Mouse (Mus musculus): ENCODE measurements around the gene 1700042G07Rik. TPM values are rescaled to one million over a fixed set of nuclear protein-coding genes. Genes with fewer than 3 reads are reported as not detected.
A peak's percentile ranks its signal among the peaks of the same experiment; 100 is the strongest.
"Not testable (repeated sequence)": the region's sequence is repeated elsewhere in the genome, so short reads cannot be mapped to it uniquely, and the experiment has no call there.

Gene 1700042G07Rik
- polyA plus RNA-seq, 1 experiment from 2014 or later = not detected

- H3K36me3 ChIP-seq (replicated peaks) = no peaks in the 10 kb centered on the region
- H3K4me3 ChIP-seq (replicated peaks) = 0 out of 2 replicates have a peak overlapping the region, but pooled peaks have one; percentile 10
- H3K9ac ChIP-seq = no peak overlapping the region
Measured at GRCm38 (mm10) chr4:116182745-116183144, 9.6 kb downstream of the 1700042G07Rik start.

DNA sequence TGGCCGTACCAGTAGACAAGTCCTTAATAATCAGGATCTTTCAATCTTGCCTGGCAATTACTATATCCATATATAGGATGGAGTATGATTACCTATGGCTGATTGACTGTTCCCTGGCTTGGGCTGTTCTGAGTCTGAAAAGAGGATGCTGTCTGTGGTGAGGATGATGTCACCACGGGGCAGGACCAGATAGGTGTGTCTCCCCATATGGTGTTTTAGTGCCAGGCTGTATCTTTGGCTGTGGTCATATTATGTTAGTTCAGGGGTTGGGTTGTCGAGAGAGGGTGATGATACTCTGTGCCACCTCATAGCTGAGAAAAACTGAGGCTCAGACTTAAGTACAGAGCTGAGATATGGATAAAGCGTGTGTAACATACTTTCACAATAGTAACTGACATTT lies 11.9 kb downstream of the 1700042G07Rik start:
- Histone ChIP-seq H3K27me3 (0 out of 2 replicates have a peak, but pooled peaks cover 4% of the 10 kb centered on the region), H3K27ac (no peak overlapping the region), H3K36me3 (replicated peaks) (no peaks in the 10 kb centered on the region), H3K4me3 (replicated peaks) (no peak overlapping the region), H3K4me1 (peaks cover 6% of the 10 kb centered on the region), H3K4me2 (no peak overlapping the region), H3K9ac (no peak overlapping the region), H3K9me3 (no peaks in the 10 kb centered on the region)
- no peak for ATAC-seq (ENCODE audit: low FRiP score)
- 93% methylated on average over 4 of the region's 4 CpGs for WGBS

More at GRCm38 (mm10) chr4:116182745-116183144, 9.6 kb downstream of the 1700042G07Rik start:
- 0 out of 2 replicates have a peak, but pooled peaks cover 4% of the 10 kb centered on the region for H3K27me3 ChIP-seq
- no peaks in the 10 kb centered on the region for H3K9me3 ChIP-seq
- H3K4me1 ChIP-seq = peaks cover 6% of the 10 kb centered on the region
- ATAC-seq (ENCODE audit: low FRiP score) = no peak
- 5% methylated on average over 12 of the region's 12 CpGs for WGBS
- H3K4me2 ChIP-seq = peak overlapping the region; percentile 41
- no peak overlapping the region for H3K27ac ChIP-seq

DNA sequence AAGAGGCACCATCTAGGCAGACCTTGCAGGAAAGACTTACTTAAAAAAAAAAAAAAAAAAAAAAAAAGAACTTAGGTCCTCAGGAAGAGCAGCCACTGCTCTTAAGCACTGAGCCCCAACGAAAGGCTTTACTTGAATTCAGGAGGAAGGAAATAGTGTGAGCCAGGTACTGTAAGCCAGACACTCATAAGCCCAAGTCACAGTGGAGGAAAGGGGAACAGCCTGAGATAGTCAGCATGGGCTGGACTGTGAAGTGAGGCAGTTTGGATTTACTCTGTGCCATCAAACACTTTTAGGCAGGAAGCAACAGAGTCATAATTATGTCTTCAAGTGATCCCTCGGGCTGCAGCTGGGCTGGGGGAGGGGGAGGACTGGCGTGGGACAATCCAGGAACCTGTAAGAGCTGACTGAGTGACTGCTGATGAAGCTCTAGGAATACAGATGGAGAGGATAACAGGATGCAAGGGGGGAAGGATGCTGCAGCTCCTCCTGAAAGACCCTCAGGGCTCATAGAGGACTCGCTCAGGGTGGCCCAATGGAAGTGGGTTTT lies 19.2 kb downstream of the 1700042G07Rik start:
- Histone ChIP-seq H3K36me3 (replicated peaks) (no peaks in the 10 kb centered on the region), H3K9me3 (no peaks in the 10 kb centered on the region), H3K27ac (no peak overlapping the region), H3K4me3 (replicated peaks) (no peak overlapping the region), H3K4me1 (peaks cover 3% of the 10 kb centered on the region; the same call in 1 of the 2 replicates), H3K27me3 (no peaks in the 10 kb centered on the region), H3K9ac (no peak overlapping the region), H3K4me2 (no peak overlapping the region)
- WGBS = 62% methylated on average over 4 of the region's 4 CpGs
- ATAC-seq (ENCODE audit: low FRiP score) = no peak

DNA sequence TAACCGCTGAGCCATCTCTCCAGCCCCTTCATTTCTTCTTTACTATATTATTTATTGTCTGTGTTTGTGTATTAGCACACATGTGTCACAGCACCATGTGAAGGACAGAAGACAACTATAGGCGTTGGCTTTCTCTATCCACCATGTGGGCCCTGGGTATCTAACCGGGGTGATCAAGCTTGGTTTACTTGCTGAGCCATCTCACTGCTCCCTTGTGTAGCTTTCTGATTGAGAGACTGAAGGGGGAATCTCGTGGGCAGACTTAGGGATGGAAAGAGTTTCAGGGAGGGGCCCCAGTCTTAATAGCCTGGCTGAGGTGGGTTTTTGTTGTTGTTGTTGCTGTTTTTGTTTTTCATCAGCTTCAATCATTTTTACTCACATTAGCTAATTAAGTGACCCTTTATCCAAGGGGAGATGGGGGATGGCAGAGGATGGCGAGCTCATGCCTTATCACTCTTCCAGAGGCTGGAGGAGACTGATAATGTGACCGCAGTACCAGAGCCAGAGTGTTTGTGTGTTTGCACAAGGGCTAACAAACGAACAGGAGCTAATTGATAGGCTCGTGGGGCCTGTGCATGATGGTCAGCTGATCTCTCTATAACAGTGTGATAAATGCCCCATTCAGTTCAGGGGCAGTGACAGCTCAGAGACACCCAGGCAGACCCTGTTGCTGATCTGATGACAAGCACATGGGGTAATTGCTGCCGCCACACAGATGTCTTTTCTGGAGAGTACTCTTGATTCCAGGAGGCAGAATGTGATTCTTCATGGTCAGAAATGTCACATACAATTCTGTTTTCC lies 20.6 kb downstream of the 1700042G07Rik start:
- Histone ChIP-seq H3K36me3 (replicated peaks) (no peaks in the 10 kb centered on the region), H3K9me3 (no peaks in the 10 kb centered on the region), H3K27ac (no peak overlapping the region), H3K4me1 (peaks cover 3% of the 10 kb centered on the region; the same call in 1 of the 2 replicates), H3K27me3 (no peaks in the 10 kb centered on the region), H3K9ac (no peak overlapping the region), H3K4me2 (no peak overlapping the region), H3K4me3 (replicated peaks) (no peak overlapping the region)
- 70% methylated on average over 9 of the region's 9 CpGs for WGBS
- no peak for ATAC-seq (ENCODE audit: low FRiP score)

DNA sequence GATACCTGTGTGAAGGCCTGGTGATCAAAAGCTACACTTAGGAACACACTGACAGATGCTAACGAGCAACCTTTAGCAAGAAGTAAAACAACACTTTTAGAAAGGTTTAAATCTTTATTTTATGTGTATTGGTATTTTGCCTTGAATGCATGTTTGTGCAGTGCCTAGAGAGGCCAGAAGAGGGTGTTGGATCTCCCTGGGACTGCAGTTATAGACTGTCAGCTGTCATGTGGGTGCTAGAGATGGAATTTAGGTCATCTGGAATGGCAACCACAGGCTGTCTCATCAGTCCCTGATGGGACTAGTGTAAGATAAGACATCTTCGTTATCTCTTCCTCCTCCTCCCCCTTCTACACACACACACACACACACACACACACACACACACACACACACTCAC lies 25.2 kb downstream of the 1700042G07Rik start:
- ATAC-seq (ENCODE audit: low FRiP score) = no peak

DNA sequence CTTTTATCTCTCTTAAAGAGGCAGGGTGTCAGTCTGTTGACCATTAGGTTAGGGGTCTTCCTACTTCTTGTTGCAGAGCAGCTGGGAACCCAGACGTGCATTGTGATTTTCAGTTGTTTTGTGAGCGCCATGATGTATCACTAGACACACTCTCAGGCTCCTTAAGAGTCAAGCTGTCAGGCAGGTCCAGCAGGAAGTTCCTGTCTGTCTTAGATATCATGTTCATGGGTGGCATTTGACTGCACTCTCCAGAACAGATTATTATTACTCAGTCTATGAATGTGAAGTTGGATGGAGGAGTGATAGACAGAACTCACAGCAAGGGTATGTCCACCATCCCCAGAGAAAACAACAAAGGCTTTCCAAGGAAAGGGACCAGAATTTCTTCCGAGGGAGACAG lies 31.2 kb downstream of the 1700042G07Rik start:
- H3K9ac ChIP-seq = no peak overlapping the region
- H3K36me3 ChIP-seq (replicated peaks) = no peaks in the 10 kb centered on the region
- no peak overlapping the region for H3K4me3 ChIP-seq (replicated peaks)
- no peak overlapping the region for H3K4me2 ChIP-seq
- 86% methylated on average over 3 of the region's 3 CpGs for WGBS
- no peak for ATAC-seq (ENCODE audit: low FRiP score)
- no peaks in the 10 kb centered on the region for H3K9me3 ChIP-seq
- H3K27ac ChIP-seq = no peak overlapping the region
- no peaks in the 10 kb centered on the region for H3K27me3 ChIP-seq
- H3K4me1 ChIP-seq = no peaks in the 10 kb centered on the region

More for the DNA sequence above, 25.2 kb downstream of the 1700042G07Rik start:
- Histone ChIP-seq H3K9ac (no peak overlapping the region), H3K36me3 (replicated peaks) (no peaks in the 10 kb centered on the region), H3K9me3 (no peaks in the 10 kb centered on the region), H3K4me3 (replicated peaks) (no peak overlapping the region), H3K4me1 (peaks cover 3% of the 10 kb centered on the region; the same call in 1 of the 2 replicates), H3K27ac (no peak overlapping the region), H3K27me3 (no peaks in the 10 kb centered on the region), H3K4me2 (no peak overlapping the region)
- 79% methylated on average over 2 of the region's 2 CpGs for WGBS

GRCm38 (mm10) chr4:116206531-116206930 lies 33.4 kb downstream of the 1700042G07Rik start:
- WGBS = 91% methylated on average over 4 of the region's 4 CpGs
- no peak overlapping the region for H3K4me3 ChIP-seq (replicated peaks)
- ATAC-seq (ENCODE audit: low FRiP score) = no peak

DNA sequence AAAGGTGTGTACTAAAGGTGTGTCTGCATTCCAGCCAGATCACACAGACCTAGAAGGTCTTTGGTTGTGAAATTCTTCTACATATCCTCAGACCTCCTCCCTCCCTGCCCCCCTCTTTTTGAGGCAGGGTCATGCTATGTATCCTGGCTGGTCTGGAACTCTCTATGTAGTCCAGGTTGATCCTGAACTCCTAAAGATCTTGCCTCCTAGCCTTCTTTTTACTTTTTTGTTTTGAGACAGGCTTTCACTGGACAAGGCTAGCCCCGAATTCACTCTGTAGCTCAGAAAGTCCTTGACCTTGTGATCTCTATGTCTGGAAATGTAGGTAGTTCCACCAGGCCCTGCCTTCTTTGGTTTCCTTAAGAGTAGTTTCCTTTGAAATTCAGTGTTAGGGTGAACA lies 35.7 kb downstream of the 1700042G07Rik start:
- ATAC-seq (ENCODE audit: low FRiP score) = no peak
- H3K4me3 ChIP-seq (replicated peaks) = no peak overlapping the region
- H3K36me3 ChIP-seq (replicated peaks) = no peaks in the 10 kb centered on the region
- H3K4me2 ChIP-seq = no peak overlapping the region
- no peaks in the 10 kb centered on the region for H3K4me1 ChIP-seq
- H3K27ac ChIP-seq = no peak overlapping the region
- no peaks in the 10 kb centered on the region for H3K27me3 ChIP-seq
- 82% methylated on average over 1 of the region's 1 CpGs for WGBS
- H3K9me3 ChIP-seq = no peaks in the 10 kb centered on the region
- no peak overlapping the region for H3K9ac ChIP-seq

More at GRCm38 (mm10) chr4:116206531-116206930, 33.4 kb downstream of the 1700042G07Rik start:
- Histone ChIP-seq H3K36me3 (replicated peaks) (no peaks in the 10 kb centered on the region), H3K27me3 (no peaks in the 10 kb centered on the region), H3K27ac (no peak overlapping the region), H3K4me2 (no peak overlapping the region), H3K9me3 (no peaks in the 10 kb centered on the region), H3K9ac (no peak overlapping the region), H3K4me1 (no peaks in the 10 kb centered on the region)

DNA sequence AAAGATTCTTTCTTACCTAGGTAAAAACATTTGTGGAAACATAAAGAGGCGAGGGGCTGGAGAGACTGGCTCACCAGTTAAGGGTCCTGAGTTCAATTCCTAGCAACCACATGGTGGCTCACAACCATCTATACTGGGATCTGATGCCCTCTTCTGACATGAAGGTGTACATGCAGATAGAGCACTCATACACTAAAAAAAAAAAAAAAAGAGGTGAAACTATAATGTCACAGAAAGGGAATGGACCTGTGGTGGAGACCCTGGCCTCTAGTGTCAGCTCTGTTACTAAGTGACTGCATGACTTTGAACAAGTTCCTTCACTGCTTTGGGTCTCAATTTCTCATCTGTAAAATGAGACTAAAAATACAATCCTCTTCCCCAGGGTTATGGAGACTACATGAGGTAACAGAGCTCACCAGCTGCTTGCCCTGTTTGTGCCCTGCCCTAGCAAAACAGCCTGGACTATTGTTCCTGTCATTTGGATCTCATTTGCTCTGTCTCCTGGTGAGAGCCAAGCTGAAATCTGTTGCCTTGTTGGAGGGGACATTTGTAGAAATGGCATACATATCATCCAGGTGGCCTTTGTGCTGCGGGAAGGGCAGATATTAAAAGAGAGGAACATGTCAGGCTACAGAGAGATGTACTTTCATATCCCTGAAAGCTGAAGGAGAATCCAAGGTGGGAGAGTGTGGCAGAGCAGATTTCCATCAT lies 42.9 kb downstream of the 1700042G07Rik start:
- H3K4me2 ChIP-seq = no peak overlapping the region
- no peak overlapping the region for H3K4me3 ChIP-seq (replicated peaks)
- no peaks in the 10 kb centered on the region for H3K36me3 ChIP-seq (replicated peaks)
- H3K4me1 ChIP-seq = peaks cover 9% of the 10 kb centered on the region
- H3K27ac ChIP-seq = 0 out of 2 replicates have a peak overlapping the region, but pooled peaks have one; percentile 25
- 90% methylated on average over 2 of the region's 2 CpGs for WGBS
- no peak for ATAC-seq (ENCODE audit: low FRiP score)
- H3K9ac ChIP-seq = no peak overlapping the region
- no peaks in the 10 kb centered on the region for H3K27me3 ChIP-seq
- H3K9me3 ChIP-seq = no peaks in the 10 kb centered on the region

DNA sequence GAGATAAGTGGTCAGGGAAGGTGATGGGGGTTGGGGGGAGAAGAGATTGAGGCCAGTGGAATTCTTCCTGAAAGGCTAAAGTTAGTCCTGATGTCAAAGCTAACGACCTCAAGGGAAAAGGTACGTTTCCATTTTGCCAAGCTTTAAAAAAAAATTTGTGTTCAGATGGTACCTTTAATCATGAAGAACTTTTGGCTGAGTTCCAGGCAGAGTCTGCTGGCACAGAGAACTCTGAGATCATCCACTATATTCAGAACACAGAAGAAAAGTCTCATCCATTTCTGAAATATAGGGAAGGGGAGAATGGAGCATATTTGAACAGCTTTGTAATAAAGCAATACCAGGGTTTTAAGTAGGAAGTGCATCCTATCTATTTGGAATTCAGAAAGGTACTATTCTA lies 43.9 kb downstream of the 1700042G07Rik start:
- Histone ChIP-seq H3K4me2 (no peak overlapping the region), H3K27me3 (no peaks in the 10 kb centered on the region), H3K4me1 (peaks cover 9% of the 10 kb centered on the region), H3K36me3 (replicated peaks) (no peaks in the 10 kb centered on the region), H3K9ac (no peak overlapping the region), H3K9me3 (no peaks in the 10 kb centered on the region), H3K4me3 (replicated peaks) (no peak overlapping the region), H3K27ac (no peak overlapping the region)
- 61% methylated on average over 2 of the region's 2 CpGs for WGBS
- no peak for ATAC-seq (ENCODE audit: low FRiP score)

DNA sequence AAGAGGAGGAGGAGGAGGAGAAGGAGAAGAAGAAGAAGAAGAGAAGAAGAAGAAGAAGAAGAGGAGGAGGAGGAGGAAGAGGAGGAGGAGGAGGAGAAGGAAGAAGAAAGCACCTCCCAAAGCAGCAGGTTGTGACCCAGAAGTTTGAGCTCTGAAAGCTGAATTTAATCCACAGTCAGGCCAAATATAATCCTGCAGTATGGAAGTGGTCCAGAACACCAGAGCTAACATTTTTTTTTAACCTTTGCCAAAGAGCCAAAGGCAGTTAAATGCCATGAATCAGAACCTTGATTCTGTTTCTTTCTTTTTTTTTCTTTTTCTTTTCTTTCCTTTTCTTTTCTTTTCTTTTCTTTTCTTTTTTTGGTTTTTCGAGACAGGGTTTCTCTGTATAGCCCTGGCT lies 44.5 kb downstream of the 1700042G07Rik start:
- not testable (repeated sequence) for H3K36me3 ChIP-seq (replicated peaks); H3K4me3 ChIP-seq (replicated peaks); H3K27me3 ChIP-seq; ATAC-seq (ENCODE audit: low FRiP score); H3K9me3 ChIP-seq; H3K4me2 ChIP-seq; H3K27ac ChIP-seq; H3K4me1 ChIP-seq; H3K9ac ChIP-seq
- 100% methylated on average over 1 of the region's 1 CpGs for WGBS

DNA sequence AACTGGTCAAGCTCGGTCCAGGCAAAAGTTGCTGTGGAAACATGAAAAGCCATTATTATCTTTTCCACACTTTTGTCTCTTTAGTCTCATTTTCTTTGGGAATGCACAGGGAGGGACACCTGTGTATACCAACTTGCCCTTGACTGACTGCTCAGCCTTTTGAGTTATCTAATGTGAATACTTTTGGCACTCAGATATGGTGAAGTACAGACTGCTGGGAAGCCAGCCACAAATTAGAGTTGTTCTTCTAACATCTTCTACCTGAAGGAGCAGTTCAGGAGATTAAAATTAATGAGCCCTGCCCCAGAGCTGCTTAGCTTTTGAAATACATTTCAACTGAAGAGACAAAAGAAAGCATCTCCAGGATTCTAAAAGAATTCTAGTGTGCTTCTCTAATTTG lies 45.9 kb downstream of the 1700042G07Rik start:
- no peak overlapping the region for H3K4me2 ChIP-seq
- no peaks in the 10 kb centered on the region for H3K36me3 ChIP-seq (replicated peaks)
- H3K9ac ChIP-seq = no peak overlapping the region
- H3K9me3 ChIP-seq = no peaks in the 10 kb centered on the region
- no peak for ATAC-seq (ENCODE audit: low FRiP score)
- peaks cover 9% of the 10 kb centered on the region for H3K4me1 ChIP-seq
- no peak overlapping the region for H3K4me3 ChIP-seq (replicated peaks)
- no peaks in the 10 kb centered on the region for H3K27me3 ChIP-seq
- 83% methylated on average over 1 of the region's 1 CpGs for WGBS
- H3K27ac ChIP-seq = peak overlapping the region; percentile 100

Data from forebrain, embryonic 12.5 days (tissue).